Mouse (Mus musculus) kidney, adult 2 months (tissue): ENCODE results near the gene Atg16l2. TPM values are rescaled to one million over a fixed set of nuclear protein-coding genes. Genes with fewer than 3 reads are reported as not detected.

Source experiments
- DNase-seq: peaks from one replicate; pipeline ENCODE4 v3.0.0; 2021
- H3K27ac ChIP-seq: fragments of 200-500 bp; 2 replicates; pipeline ENCODE4 v1.5.1; 2012; ENCODE audit warnings: low read depth, low read length, control low read depth, inconsistent platforms; ENCODE audit not compliant: insufficient read depth
- H3K27me3 ChIP-seq: fragments of 200-500 bp; replicated peaks from 2 replicates; pipeline ENCODE4 v1.6.1; 2012; ENCODE audit warnings: mild to moderate bottlenecking, moderate library complexity, low read length, inconsistent platforms; ENCODE audit not compliant: control insufficient read depth, insufficient read depth
- H3K36me3 ChIP-seq: fragments of 200-500 bp; 2 replicates; pipeline ENCODE4 v1.6.1; 2012; ENCODE audit warnings: mild to moderate bottlenecking, moderate library complexity, low read length, inconsistent platforms; ENCODE audit not compliant: control insufficient read depth, insufficient read depth
- H3K4me1 ChIP-seq: fragments of 200-500 bp; 2 replicates; pipeline ENCODE4 v1.6.1; 2011; ENCODE audit warnings: low read length; ENCODE audit not compliant: control insufficient read depth, insufficient read depth
- H3K4me3 ChIP-seq: fragments of 200-500 bp; 2 replicates; pipeline ENCODE4 v1.5.1; 2011; ENCODE audit warnings: mild to moderate bottlenecking, low read depth, low read length, control low read depth; ENCODE audit not compliant: insufficient read depth
- CTCF ChIP-seq: fragments of 200-500 bp; conservative IDR thresholded peaks from 2 replicates; pipeline ENCODE4 v1.5.1; 2011; ENCODE audit warnings: low read depth, mild to moderate bottlenecking, control low read depth, low read length, moderate library complexity, mixed read lengths; ENCODE audit not compliant: insufficient read depth, insufficient read length
- POLR2A ChIP-seq: fragments of 200-500 bp; IDR thresholded peaks from one replicate; pipeline ENCODE4 v1.6.1; 2011; ENCODE audit warnings: low read depth, low read length, control low read depth
- WGBS: fragments of 180-500 bp; shearing (Covaris S2); methylation state at CpG from one replicate; pipeline ENCODE4 v1.1.7; 2018; 5-methylcytosine and 5-hydroxymethylcytosine counted together
- polyA plus RNA-seq: library from polyadenylated mRNA; depleted of rRNA; stranded (reverse); fragments of >200 nt; gene quantifications from 2 replicates; pipeline ENCODE4 v1.2.3, GENCODE M21; 2012

Gene Atg16l2
- polyA plus RNA-seq, 1 experiment = 12.3 TPM

- TF ChIP-seq POLR2A (no peak), CTCF (no peak)
- WGBS = 4% methylated on average over 61 of the region's 61 CpGs
- no peaks in the 10 kb centered on the region for H3K27me3 ChIP-seq
- peak overlapping the region; percentile 83 for H3K4me3 ChIP-seq
- H3K36me3 ChIP-seq = no peaks in the 10 kb centered on the region
- peak; percentile 62 for DNase-seq
- H3K27ac ChIP-seq = peak overlapping the region; percentile 66
- H3K4me1 ChIP-seq = peaks cover 43% of the 10 kb centered on the region; the same call in 1 of the 2 replicates
Observed at GRCm38 (mm10) chr7:101321218-101321827, 19.3 kb upstream of the Atg16l2 start.

GRCm38 (mm10) chr7:101320399-101321217 is 18.6 kb upstream of the Atg16l2 start:
- Histone ChIP-seq H3K4me3 (peak overlapping the region; percentile 83), H3K27me3 (no peaks in the 10 kb centered on the region), H3K27ac (peak overlapping the region; percentile 97), H3K36me3 (no peaks in the 10 kb centered on the region), H3K4me1 (peaks cover 39% of the 10 kb centered on the region; the same call in 1 of the 2 replicates)
- peak; percentile 90 for DNase-seq
- TF ChIP-seq CTCF (no peak), POLR2A (no peak)
- 4% methylated on average over 37 of the region's 37 CpGs for WGBS

- 94% methylated on average over 1 of the region's 1 CpGs for WGBS
- H3K4me1 ChIP-seq = peaks cover 35% of the 10 kb centered on the region; the same call in 1 of the 2 replicates
- no peaks in the 10 kb centered on the region for H3K27me3 ChIP-seq
- DNase-seq = no peak
- H3K4me3 ChIP-seq = no peak overlapping the region
- no peak overlapping the region; the same call in 1 of the 2 replicates for H3K27ac ChIP-seq
- TF ChIP-seq CTCF (no peak), POLR2A (no peak)
- no peaks in the 10 kb centered on the region for H3K36me3 ChIP-seq
Observed at GRCm38 (mm10) chr7:101319796-101320195, 17.7 kb upstream of the Atg16l2 start.

GRCm38 (mm10) chr7:101318848-101319247 is 16.8 kb upstream of the Atg16l2 start:
- Histone ChIP-seq H3K4me1 (peaks cover 34% of the 10 kb centered on the region; the same call in 1 of the 2 replicates), H3K27ac (no peak overlapping the region), H3K4me3 (no peak overlapping the region), H3K27me3 (no peaks in the 10 kb centered on the region), H3K36me3 (no peaks in the 10 kb centered on the region)
- no peak for TF ChIP-seq CTCF
- TF ChIP-seq POLR2A = no peak
- 78% methylated on average over 4 of the region's 4 CpGs for WGBS
- no peak for DNase-seq

- Histone ChIP-seq H3K4me1 (peaks cover 19% of the 10 kb centered on the region; the same call in 1 of the 2 replicates), H3K36me3 (no peaks in the 10 kb centered on the region), H3K4me3 (no peak within 1 kb of the TSS), H3K27me3 (no peaks in the 10 kb centered on the region), H3K27ac (no peak within 1 kb of the TSS)
- no peak for DNase-seq
- WGBS = 89% methylated on average over 3 of the region's 3 CpGs
- TF ChIP-seq CTCF (no peak), POLR2A (no peak)
Observed at GRCm38 (mm10) chr7:101317014-101317413, 15.0 kb upstream of the Atg16l2 start, which contains the start of gene Stard10. Gene Stard10, plus strand, starts transcription at chr7:101317086.

- Histone ChIP-seq H3K36me3 (no peaks in the 10 kb centered on the region), H3K4me3 (no peak overlapping the region), H3K27ac (no peak overlapping the region), H3K27me3 (no peaks in the 10 kb centered on the region), H3K4me1 (peaks cover 19% of the 10 kb centered on the region; the same call in 1 of the 2 replicates)
- DNase-seq = no peak
- TF ChIP-seq CTCF (no peak), POLR2A (no peak)
- WGBS = 62% methylated on average over 6 of the region's 6 CpGs
Observed at GRCm38 (mm10) chr7:101316591-101317001, 14.5 kb upstream of the Atg16l2 start.

GRCm38 (mm10) chr7:101315699-101316098 is 13.6 kb upstream of the Atg16l2 start:
- H3K36me3 ChIP-seq = no peaks in the 10 kb centered on the region
- H3K4me1 ChIP-seq = peaks cover 23% of the 10 kb centered on the region; the same call in 1 of the 2 replicates
- H3K27ac ChIP-seq = no peak overlapping the region
- DNase-seq = no peak
- TF ChIP-seq CTCF (no peak), POLR2A (no peak)
- no peak overlapping the region for H3K4me3 ChIP-seq
- H3K27me3 ChIP-seq = no peaks in the 10 kb centered on the region
